Mouse (Mus musculus): ENCODE measurements around the gene Dcaf5.

The Dcaf5 gene

DNA sequence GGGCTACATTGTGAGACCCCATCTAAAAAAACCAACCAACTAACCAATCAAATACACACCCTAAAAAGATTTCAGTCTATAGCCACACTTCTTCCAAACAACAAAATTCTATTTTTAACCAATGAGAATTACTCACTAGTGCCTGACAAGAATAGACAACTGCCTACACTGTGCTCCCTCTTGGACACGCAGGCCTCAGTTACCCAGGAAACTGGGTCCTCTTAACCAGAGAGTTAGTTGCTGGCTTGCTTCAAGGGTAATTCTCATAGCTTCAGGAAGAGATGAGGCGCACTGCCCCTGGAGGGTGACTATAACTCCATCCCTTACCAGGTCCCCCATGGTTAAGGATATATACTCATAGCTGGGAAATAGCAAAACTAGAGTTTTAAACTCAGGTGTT lies 95.5 kb downstream of the Dcaf5 start:
- DNase-seq (ENCODE audit: low spot score) = no peak

GRCm38 (mm10) chr12:80334162-80334561 lies 102.2 kb downstream of the Dcaf5 start:
- no peak for DNase-seq (ENCODE audit: low spot score)

DNA sequence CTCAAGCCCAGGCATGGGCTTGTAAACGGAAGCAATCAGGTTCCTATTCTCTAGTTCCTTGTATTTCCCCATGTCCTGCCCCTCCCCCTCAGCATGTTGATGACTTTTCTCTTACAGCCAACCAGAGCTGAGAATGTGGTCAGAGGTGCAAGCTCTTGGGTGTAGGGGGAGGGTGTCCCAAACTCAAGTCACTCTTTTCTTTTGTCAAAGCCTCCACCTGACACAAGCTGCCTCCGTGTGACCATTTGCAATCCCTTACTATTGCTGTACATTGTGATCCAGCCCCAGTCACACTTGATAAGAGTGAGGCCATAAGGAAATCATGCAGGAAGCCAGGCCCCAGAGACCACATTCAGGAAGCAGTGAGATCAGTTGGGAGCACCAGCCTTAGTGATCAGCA lies 104.8 kb downstream of the Dcaf5 start:
- no peak for DNase-seq (ENCODE audit: low spot score)

DNA sequence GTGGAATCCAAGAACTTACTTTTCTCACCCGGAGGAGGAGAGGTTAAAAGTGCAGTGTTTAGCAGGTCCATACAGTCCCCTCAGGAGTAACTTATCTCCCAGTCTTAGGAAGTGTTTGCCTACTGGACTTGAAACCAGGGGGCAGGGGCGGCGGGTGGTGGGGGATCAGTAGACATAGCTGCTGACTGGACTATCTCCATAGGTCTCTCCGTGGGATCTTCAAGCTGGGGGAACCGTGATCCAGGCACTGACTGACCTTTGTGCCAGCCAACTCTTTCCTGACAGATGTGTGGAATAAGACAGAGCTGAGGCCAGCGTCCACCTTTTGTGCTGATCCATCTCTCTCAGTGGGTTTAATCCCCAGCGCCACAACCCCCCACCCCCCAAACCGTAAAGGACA lies 105.6 kb downstream of the Dcaf5 start:
- no peak for DNase-seq (ENCODE audit: low spot score)

DNA sequence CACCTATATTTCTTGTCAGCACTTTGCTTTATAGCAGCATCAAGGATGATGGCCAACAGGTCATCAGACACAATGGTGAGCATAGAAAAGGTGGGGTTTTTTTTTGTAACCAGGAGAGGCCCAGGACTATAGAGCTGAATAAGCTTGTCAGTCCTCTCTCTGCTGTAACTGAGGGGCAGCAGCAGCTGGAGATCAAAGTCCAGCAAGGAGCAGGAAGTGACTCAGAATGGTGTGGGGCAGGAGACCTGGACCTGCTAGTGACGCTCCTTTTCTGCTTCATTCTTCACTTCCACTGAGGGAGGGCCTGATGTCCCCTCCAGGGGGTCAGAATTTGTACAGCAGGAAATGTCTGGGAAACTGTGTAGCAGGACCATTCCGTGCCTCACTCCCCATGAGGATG lies 106.8 kb downstream of the Dcaf5 start:
- DNase-seq (ENCODE audit: low spot score) = no peak

DNA sequence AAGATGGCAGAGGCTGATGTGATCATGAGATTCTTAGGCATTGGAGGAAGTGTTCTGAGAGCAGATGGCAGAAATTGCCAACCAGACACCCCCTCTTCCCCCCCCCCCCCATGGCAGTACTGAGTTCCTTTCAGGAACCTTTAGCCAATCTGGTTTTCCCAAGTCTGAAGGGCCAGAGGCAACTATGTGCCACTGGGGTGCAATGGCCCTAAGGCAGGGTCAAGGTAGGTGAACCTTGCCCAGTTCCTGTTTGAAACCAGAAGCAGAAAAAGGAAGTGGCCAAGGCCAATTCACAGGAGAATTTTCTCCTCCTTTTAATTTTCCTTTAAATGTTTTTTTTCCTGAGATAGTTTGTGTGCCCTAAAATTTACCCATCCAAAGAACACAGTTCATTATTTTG lies 110.4 kb downstream of the Dcaf5 start:
- DNase-seq (ENCODE audit: low spot score) = no peak

- no peak for DNase-seq (ENCODE audit: low spot score)
These were observed 111.6 kb downstream of the Dcaf5 start for GRCm38 (mm10) chr12:80324785-80325131.

DNA sequence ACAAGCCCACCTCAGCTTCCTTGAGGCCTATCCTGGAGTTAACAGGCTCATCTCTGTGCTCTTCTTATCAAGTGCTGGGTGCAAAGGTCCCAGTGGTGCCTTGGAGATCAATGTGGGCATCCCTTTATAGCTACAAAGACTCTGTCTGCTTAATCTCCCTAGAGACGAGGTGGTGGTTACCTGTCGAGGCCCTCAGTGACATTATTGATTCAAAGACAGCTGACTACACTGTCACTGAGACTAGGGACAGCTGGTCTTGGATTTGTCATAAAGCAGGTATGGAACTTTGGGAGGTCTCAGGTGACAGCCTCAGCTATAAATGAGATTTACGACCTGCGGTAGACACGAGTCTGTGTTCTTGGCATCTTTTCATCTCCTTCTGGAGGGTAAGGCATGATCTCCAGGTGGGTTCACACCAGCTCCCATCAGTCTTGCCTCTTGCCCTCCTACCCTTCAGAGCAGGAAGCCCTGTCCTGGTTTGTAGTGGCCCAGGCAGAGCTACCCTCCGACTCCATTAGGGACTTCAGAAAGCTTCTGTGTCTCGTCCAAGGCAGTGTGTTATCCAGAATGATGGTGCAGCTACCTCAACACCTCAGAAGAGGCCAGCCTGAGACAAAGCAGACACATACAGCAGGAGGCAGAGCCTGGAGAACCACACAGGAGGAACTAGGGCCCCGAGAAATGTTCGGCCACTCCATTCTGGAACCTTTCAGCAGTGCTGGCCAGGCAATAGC lies 112.2 kb downstream of the Dcaf5 start:
- no peak for DNase-seq (ENCODE audit: low spot score)

- DNase-seq (ENCODE audit: low spot score) = no peak
These were observed 112.9 kb downstream of the Dcaf5 start for GRCm38 (mm10) chr12:80323371-80324050.

DNA sequence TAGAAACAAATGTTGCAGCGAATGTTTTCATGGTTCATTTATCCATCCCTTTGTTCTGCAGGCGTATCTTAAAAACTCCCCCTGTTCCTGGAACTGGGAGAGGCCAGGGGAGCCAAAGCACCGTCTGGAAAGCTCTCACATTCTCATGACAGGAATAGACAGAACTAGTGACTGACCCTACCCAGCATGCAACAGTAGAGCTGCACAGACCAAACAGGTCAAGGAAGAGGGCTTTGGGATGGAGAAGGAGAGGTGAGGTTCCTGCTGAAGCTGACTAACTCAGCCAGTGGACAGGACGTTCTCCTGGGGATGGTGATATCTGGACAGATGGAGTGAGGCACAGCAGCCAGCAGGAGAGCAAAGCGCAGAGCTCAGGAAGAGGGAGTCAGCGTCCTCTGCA lies 113.9 kb downstream of the Dcaf5 start:
- no peak for DNase-seq (ENCODE audit: low spot score)

DNA sequence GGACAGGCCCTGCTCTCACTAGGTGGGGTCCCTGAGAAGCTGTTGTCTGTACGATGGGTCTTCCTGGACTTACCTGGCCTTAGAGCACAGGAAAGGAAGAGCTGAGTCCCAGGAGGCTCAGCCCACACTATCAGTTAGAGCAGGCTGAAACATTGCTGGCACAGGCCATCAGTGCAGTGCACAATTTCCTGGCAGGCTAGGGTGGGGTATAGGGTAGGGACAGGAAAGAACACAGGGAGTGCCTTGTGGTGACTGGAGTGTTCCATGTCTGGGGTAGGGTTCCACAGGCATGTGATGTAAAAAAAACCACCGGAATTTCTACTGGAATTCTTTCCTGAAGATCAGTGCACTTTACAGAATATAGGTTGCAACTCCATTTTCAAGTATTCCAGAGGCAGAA lies 117.3 kb downstream of the Dcaf5 start:
- no peak for DNase-seq (ENCODE audit: low spot score)

DNA sequence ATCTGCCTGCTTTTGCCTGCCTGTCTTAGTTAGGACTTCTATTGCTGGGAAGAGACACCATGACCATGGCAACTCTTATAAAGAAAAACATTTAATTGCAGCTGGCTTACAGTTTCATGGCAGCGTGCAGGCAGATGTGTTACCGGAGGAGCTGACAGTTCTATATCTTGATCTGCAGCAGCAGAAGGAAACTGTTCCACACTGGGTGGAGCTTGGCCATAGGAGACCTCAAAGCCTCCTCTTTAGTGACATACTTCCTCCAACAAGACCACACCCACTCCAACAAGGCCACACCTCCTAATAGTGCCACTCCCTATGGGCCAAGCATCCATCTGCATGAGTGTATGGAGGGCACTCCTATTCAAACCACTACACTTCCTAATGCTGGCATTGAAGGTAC lies 121.1 kb downstream of the Dcaf5 start:
- no peak for DNase-seq (ENCODE audit: low spot score)

GRCm38 (mm10) chr12:80311959-80312669 lies 124.3 kb downstream of the Dcaf5 start:
- no peak for DNase-seq (ENCODE audit: low spot score)

DNA sequence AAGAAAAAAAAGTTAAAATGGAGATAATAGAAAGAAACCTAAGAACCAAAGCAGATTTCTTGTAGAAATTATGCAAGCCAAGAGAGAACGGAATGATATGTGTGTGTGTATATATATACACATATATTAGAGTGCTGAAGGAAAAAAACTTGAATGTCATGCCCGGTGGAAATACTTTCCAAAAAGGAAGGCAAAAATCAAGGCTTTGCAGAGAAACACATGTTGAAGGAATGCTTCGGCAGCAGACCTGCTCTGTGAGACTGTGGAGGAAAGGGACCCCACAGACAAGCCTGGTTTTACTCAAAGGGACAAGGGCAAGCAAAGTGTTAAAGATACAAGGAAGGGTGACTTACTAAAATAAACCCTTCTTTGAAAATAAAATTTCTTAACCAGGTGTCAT lies 128.8 kb downstream of the Dcaf5 start:
- DNase-seq (ENCODE audit: low spot score) = no peak

DNA sequence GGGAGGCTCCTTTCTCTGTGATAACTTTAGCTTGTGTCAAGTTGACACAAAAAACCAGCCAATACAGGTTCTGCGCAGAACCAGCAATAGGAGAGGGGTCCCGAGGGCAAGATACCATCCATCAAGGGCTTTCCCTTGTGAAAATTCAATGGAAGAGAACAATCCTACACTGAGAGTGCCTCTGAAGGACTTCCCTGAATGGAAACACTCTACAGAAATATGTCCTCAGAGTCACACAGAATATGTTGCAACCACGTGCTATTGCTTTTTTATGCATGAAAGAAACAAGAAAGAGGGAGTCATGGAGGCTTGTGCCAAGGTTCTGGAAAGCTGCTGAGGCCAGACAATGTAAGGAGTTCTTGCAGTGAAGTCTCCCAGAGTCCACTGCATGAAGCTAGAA lies 131.9 kb downstream of the Dcaf5 start:
- no peak for DNase-seq (ENCODE audit: low spot score)

DNA sequence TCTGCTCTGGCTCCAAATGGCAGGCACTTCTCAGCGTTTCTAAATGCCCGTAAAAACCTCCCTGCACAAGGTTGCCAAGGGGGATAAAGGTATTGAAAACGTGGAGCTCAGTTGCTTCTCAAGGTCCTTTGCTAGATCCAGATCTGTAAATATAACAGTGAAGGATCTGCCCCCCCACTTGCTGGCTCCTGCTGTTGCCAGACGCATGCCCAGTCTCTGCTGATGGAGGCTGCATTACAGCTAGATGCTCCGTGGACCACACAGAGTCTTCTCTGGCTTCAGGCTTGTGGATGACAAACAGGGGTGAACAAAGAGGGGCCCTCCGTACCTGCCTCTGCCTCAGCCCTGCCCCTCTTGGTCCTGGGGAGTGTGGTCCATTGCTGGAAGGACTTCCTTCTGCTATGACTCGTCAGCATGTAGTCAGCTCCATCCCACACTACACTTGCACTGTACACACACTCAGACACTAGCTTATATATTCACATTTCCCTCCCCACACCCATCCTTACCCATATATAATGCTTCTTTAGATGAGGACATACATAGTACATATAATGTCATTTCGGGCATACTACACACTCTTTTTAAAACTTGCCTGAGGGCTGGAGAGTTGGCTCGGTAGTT lies 135.5 kb downstream of the Dcaf5 start:
- DNase-seq (ENCODE audit: low spot score) = no peak

GRCm38 (mm10) chr12:80298714-80299113 lies 137.7 kb downstream of the Dcaf5 start:
- no peak for DNase-seq (ENCODE audit: low spot score)

GRCm38 (mm10) chr12:80291895-80292435 lies 144.4 kb downstream of the Dcaf5 start:
- DNase-seq (ENCODE audit: low spot score) = no peak

DNA sequence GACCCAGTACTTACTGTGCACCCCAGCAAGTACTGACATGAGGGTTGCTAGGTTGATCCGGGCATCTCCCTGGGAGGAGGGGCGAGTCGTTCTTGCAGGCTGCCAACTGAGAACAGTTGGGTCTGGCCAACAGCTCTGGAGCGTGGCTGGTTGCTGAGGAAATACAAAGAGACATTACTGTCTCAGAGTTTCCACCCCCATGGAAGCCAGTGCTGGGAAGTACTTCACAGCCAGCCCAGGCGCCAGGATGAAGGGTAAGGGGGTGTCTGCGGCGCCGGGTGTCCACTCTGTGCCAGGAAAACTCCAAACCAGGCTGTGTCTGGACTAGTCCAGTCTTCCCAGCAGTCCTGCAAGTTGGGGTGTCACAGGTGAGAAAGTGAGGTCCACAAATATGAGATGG lies 145.4 kb downstream of the Dcaf5 start:
- no peak for DNase-seq (ENCODE audit: low spot score)

- DNase-seq (ENCODE audit: low spot score) = no peak
These were observed 145.9 kb downstream of the Dcaf5 start for GRCm38 (mm10) chr12:80290483-80290882.

DNA sequence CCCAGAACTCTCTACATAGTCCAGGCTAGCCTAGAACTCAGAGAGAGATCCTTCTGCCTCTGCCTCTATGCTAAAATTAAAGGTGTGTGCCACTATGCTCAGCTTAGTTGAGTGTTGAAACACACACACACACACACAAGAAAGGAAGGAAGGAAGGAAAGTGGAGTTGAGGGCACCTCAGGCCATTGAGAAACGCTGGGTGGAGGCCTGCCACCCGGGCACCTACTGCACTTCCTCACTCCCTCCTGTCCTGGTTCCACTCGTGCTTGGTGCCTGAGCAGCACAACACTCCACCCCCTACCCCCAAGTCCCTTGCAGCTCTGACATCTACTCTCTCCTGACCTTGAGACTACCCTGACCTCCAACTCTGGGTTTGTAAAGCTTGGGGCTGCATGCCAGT lies 146.7 kb downstream of the Dcaf5 start:
- no peak for DNase-seq (ENCODE audit: low spot score)

- DNase-seq (ENCODE audit: low spot score) = no peak
These were observed 150.5 kb downstream of the Dcaf5 start for GRCm38 (mm10) chr12:80285890-80286289.

Measured in left cerebral cortex, adult 11 months (tissue).